Mouse (Mus musculus) hindbrain, embryonic 11.5 days (tissue): ENCODE measurements around the gene Hs3st3b1. TPM values are rescaled to one million over a fixed set of nuclear protein-coding genes. Genes with fewer than 3 reads are reported as not detected.

Experiments used
- ATAC-seq: fragments of 200-750 bp; cut with Nextera tagmentation; 2 replicates; pipeline ENCODE4 v1.8.0; 2017; ENCODE audit warnings: mild to moderate bottlenecking, moderate TSS enrichment, moderate library complexity; ENCODE audit not compliant: low FRiP score
- DNase-seq: peaks from one replicate; pipeline ENCODE4 v3.0.0-alpha.2; 2015; ENCODE audit warnings: low spot score
- H3K27ac ChIP-seq: fragments of 300-500 bp; sonication (generic); 2 replicates; pipeline ENCODE4 v1.5.1; 2014; ENCODE audit warnings: mild to moderate bottlenecking, low read depth, low read length
- H3K27me3 ChIP-seq: fragments of 300-500 bp; sonication (generic); 2 replicates; pipeline ENCODE4 v1.6.1; 2014; ENCODE audit warnings: mild to moderate bottlenecking, low read length, moderate library complexity, mixed read lengths; ENCODE audit not compliant: control insufficient read depth, insufficient read depth
- H3K36me3 ChIP-seq: fragments of 300-500 bp; sonication (generic); 2 replicates; pipeline ENCODE4 v1.6.1; 2014; ENCODE audit warnings: mild to moderate bottlenecking, low read length, moderate library complexity, mixed read lengths; ENCODE audit not compliant: control insufficient read depth, insufficient read depth
- H3K4me1 ChIP-seq: fragments of 300-500 bp; sonication (generic); replicated peaks from 2 replicates; pipeline ENCODE4 v1.6.1; 2014; ENCODE audit warnings: low read length, mixed read lengths; ENCODE audit not compliant: control insufficient read depth, insufficient read depth
- H3K4me2 ChIP-seq: fragments of 300-500 bp; sonication (generic); replicated peaks from 2 replicates; pipeline ENCODE4 v1.6.1; 2014; ENCODE audit warnings: mild to moderate bottlenecking, low read depth, low read length
- H3K4me3 ChIP-seq: fragments of 300-500 bp; sonication (generic); 2 replicates; pipeline ENCODE4 v1.5.1; 2014; ENCODE audit warnings: low read depth, low read length
- H3K9ac ChIP-seq: fragments of 300-500 bp; sonication (generic); 2 replicates; pipeline ENCODE4 v1.6.1; 2014; ENCODE audit warnings: low read depth, low read length
- H3K9me3 ChIP-seq: fragments of 300-500 bp; sonication (generic); 2 replicates; pipeline ENCODE4 v1.6.1; 2016; ENCODE audit warnings: low read length; ENCODE audit not compliant: control insufficient read depth
- WGBS: fragments of 180-500 bp; shearing (Covaris S2); extraction: QIAGEN DNeasy Blood & Tissue Kit; methylation state at CpG from one replicate; pipeline ENCODE4 v1.1.7; 2014; 5-methylcytosine and 5-hydroxymethylcytosine counted together
- polyA plus RNA-seq: library from polyadenylated mRNA; unstranded; fragments of >200 nt; fragmentation: Nextera tagmentation; extraction: Ambion mirVana; gene quantifications from 2 replicates; pipeline ENCODE4 v1.2.1, GENCODE M21; 2014

Gene Hs3st3b1
- polyA plus RNA-seq, 1 experiment from 2014 or later, result 8.9 TPM

DNA sequence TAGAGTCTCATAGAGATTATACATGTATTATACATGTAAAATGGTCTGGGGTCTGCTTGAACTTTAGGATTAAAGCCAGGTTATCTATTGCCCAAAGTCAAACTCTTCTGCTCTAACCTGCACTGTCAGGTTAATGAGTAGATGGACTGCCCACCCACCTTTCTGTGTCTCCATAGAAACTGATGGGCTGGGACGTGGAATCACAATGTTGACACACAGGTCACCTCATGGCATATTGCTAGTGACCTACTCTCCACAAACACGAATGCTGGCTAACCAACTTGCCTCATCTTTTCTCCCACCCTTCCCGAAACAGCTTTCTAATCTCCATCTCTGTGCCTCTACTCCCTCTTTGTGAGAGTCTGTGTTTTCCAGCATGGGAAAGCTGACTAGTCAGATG, 38.7 kb downstream of the Hs3st3b1 start:
- no peak overlapping the region for H3K4me2 ChIP-seq
- H3K27me3 ChIP-seq, result no peaks in the 10 kb centered on the region
- WGBS, result 69% methylated on average over 3 of the region's 3 CpGs
- H3K4me3 ChIP-seq, result no peak overlapping the region
- H3K4me1 ChIP-seq, result no peaks in the 10 kb centered on the region
- no peak overlapping the region for H3K9ac ChIP-seq
- no peaks in the 10 kb centered on the region for H3K36me3 ChIP-seq
- no peaks in the 10 kb centered on the region for H3K9me3 ChIP-seq
- H3K27ac ChIP-seq, result no peak overlapping the region
- no peak for DNase-seq
- no peak for ATAC-seq

DNA sequence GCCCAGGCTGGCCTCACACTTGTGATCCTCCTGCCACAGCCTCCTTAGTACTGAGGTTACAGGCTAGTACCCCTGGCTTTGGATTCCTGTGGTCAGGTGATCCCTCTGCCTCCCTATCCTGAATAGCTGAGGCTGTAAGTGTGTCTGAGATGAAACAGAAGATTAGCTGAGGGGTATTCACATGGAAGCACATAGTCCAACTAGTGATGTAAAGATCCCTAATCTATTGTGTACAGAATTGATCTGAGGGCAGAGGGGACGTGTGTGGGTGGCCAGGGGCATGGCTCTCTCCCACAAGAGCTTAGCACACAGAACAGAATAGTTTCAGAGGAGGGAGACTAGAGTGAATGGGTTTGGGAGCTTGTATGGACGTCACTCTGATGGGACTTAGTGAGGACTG, 41.8 kb downstream of the Hs3st3b1 start:
- 68% methylated on average over 2 of the region's 2 CpGs for WGBS
- no peak for ATAC-seq
- Histone ChIP-seq H3K9ac (no peak overlapping the region), H3K36me3 (no peaks in the 10 kb centered on the region), H3K4me1 (no peaks in the 10 kb centered on the region), H3K4me2 (no peak overlapping the region), H3K27ac (no peak overlapping the region), H3K27me3 (no peaks in the 10 kb centered on the region), H3K9me3 (no peaks in the 10 kb centered on the region), H3K4me3 (no peak overlapping the region)
- DNase-seq, result no peak

DNA sequence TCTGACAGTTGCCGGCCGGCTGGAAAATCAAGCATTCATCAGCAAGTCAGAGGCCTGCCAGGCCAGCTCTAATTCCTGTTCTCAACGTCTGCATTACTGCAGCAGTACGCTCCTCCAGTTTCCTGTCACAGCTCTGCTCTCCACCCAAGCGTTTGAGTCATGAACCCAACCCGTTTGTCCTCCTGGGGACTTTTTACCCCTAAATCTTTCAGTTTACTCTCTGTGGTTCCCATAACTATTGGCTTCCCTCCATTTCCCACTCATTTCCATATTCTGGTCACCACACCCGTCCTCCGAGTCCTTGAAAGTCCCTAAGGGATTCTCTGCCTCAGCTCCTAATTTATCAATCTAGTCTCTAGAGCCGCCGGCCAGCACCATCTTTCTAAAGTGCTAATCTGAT, 42.8 kb downstream of the Hs3st3b1 start:
- Histone ChIP-seq H3K27me3 (no peaks in the 10 kb centered on the region), H3K4me3 (no peak overlapping the region), H3K4me1 (no peaks in the 10 kb centered on the region), H3K9ac (no peak overlapping the region), H3K4me2 (no peak overlapping the region), H3K9me3 (no peaks in the 10 kb centered on the region), H3K27ac (no peak overlapping the region), H3K36me3 (no peaks in the 10 kb centered on the region)
- ATAC-seq, result no peak
- DNase-seq, result no peak
- WGBS, result 66% methylated on average over 10 of the region's 10 CpGs

DNA sequence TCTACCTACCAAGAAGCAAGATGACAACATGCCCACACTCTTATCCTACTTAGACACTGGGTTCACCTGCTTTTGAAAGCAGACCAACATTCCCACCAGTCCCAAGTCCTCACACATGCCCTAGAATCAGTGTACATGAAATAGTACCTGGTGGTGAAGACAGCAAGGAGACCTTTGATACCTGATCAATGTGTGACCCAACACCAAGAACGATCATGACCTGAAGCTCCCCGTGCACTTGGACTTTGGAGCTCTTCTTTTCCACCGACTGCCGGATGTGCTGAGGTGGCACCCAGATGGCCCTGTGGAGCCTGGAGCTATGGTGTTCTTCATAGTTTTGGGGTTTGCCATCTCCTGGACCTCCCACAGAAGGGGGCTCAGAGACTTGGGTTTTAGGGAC, 43.5 kb downstream of the Hs3st3b1 start:
- Histone ChIP-seq H3K27me3 (no peaks in the 10 kb centered on the region), H3K4me2 (no peak overlapping the region), H3K4me1 (no peaks in the 10 kb centered on the region), H3K36me3 (no peaks in the 10 kb centered on the region), H3K9me3 (no peaks in the 10 kb centered on the region), H3K4me3 (no peak overlapping the region), H3K27ac (no peak overlapping the region), H3K9ac (no peak overlapping the region)
- ATAC-seq, result no peak
- no peak for DNase-seq
- WGBS, result 98% methylated on average over 4 of the region's 4 CpGs

DNA sequence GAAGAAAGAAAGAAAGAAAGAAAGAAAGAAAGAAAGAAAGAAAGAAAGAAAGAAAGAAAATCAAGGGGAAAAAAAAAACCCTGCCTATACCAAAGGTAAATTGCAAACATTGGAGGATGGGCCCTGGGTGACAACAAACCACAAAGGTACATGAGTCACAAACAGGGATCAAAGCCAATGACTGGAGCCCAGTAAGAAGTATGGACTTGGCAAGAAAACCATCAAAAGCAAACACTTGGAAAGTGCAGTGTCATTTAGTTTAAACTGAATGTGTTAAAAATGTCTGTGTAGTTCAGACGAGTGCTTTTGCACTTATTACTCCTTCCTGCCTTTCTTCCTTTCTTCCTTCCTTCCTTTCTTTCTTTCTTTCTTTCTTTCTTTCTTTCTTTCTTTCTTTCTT, 59.3 kb downstream of the Hs3st3b1 start:
- Histone ChIP-seq H3K4me1 (no peaks in the 10 kb centered on the region), H3K9ac (no peak overlapping the region), H3K9me3 (no peaks in the 10 kb centered on the region), H3K4me2 (no peak overlapping the region), H3K4me3 (no peak overlapping the region), H3K27me3 (no peaks in the 10 kb centered on the region), H3K36me3 (no peaks in the 10 kb centered on the region), H3K27ac (no peak overlapping the region)
- ATAC-seq (no peak), DNase-seq (no peak)
- WGBS, result 63% methylated on average over 1 of the region's 1 CpGs

DNA sequence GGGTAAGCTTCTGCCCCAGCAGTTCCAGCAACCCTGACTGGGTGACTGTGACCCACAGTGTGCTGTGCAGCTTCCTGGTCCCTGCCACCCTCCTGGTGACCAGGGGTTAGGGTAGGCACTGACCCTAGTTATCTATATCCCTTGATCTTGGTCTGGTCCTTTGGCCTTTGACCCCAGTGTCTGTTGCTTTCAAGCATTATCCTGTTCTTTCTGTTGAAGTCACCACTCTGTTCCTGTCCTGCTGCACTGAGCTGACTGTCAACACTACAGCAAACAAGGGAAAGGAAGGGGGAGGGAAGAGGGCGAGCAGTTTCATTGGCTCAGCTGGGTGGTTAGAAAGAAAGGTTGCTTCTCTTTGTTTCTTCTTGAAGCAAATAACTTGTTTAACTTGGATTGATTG, 60.1 kb downstream of the Hs3st3b1 start:
- Histone ChIP-seq H3K4me3 (no peak overlapping the region), H3K9me3 (no peaks in the 10 kb centered on the region), H3K27me3 (no peaks in the 10 kb centered on the region), H3K4me2 (no peak overlapping the region), H3K36me3 (no peaks in the 10 kb centered on the region), H3K27ac (no peak overlapping the region), H3K4me1 (no peaks in the 10 kb centered on the region), H3K9ac (no peak overlapping the region)
- DNase-seq (no peak), ATAC-seq (no peak)
- WGBS, result 11% methylated on average over 1 of the region's 1 CpGs

DNA sequence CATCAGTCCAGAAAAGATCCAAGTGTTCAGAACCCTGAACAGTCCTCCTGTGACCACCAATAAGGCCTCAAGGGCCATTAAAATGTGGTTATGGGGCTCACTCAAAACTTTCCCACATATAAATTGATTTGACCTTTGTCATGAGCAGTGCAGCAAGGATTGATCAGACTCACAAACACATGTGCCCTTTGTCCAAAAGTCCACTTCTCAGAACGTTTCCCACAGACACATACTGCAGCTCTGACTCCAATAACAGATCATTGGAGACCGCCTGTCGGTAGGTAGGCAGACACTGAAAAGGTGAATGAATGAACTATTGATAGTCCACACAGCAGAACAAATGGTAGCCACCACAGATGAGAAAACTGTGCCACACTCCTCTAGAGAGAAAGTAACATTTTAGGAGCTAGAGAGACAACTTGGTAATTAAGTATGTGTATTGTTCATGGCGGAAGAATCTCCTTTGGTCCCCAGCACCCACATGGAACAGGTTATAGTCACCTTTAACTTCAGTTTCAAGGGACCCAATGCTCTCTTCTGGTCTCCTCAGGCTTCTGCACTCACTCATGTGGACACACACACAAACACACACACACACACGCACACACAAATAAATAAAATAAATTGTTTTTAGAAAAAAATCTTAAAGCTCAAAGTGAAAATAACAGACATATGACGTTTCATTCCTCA, 70.9 kb downstream of the Hs3st3b1 start:
- ATAC-seq (no peak), DNase-seq (no peak)
- no peaks in the 10 kb centered on the region for H3K9me3 ChIP-seq
- H3K4me2 ChIP-seq, result no peak overlapping the region
- no peaks in the 10 kb centered on the region for H3K27me3 ChIP-seq
- 81% methylated on average over 6 of the region's 6 CpGs for WGBS
- no peak overlapping the region for H3K27ac ChIP-seq
- H3K9ac ChIP-seq, result no peak overlapping the region
- H3K4me3 ChIP-seq, result no peak overlapping the region
- H3K36me3 ChIP-seq, result no peaks in the 10 kb centered on the region
- H3K4me1 ChIP-seq, result no peaks in the 10 kb centered on the region

DNA sequence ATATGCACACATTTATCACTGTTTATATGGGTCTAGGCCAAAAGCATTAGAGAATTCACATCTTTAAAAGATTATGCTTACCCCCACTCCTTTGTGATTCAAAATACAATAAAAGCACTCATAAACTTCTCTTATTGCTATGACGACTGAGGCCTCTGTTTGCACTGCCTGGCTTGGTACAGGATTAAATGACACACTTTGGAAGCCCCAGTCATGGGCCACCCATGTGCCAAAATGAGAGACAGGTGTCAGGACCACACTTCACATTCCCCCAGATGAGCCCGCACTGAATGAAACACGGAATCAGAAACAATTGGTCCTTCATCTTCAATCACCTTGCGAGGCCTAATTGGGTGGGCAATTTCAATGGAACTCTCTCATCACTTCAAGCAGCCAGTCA, 71.8 kb downstream of the Hs3st3b1 start:
- Histone ChIP-seq H3K4me2 (no peak overlapping the region), H3K36me3 (no peaks in the 10 kb centered on the region), H3K4me1 (no peaks in the 10 kb centered on the region)

DNA sequence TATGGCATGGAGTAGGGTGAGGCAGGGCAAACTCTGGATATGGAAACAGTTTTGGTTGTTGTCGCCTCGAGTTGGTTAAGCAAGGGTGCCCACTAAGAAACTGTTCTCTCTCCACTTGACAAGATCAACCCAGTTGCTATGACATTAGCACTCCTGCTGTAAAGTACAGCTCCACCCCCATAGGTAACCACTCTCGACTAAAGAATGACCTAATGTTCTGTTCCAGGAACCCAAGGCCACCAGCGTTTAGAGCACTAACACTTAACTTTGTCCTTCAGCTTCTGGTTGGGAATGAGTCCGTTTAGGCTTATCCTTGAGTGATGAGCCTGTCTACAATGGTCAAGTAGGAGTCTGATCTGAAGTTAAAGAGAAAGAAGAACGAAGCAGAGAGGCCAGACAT, 76.7 kb downstream of the Hs3st3b1 start:
- no peak overlapping the region for H3K27ac ChIP-seq
- ATAC-seq (no peak), DNase-seq (no peak)
- no peaks in the 10 kb centered on the region for H3K27me3 ChIP-seq
- H3K4me1 ChIP-seq, result no peaks in the 10 kb centered on the region
- WGBS, result no CpG with 5 or more reads among the region's 6 CpGs
- no peaks in the 10 kb centered on the region for H3K9me3 ChIP-seq
- H3K4me3 ChIP-seq, result no peak overlapping the region
- no peaks in the 10 kb centered on the region for H3K36me3 ChIP-seq
- no peak overlapping the region for H3K4me2 ChIP-seq
- H3K9ac ChIP-seq, result no peak overlapping the region

More for the DNA sequence above, 71.8 kb downstream of the Hs3st3b1 start:
- H3K27ac ChIP-seq, result no peak overlapping the region
- no peak overlapping the region for H3K9ac ChIP-seq
- DNase-seq, result no peak
- no peaks in the 10 kb centered on the region for H3K27me3 ChIP-seq
- 80% methylated on average over 4 of the region's 4 CpGs for whole genome bisulfite sequencing
- H3K4me3 ChIP-seq, result no peak overlapping the region
- ATAC-seq, result no peak
- no peaks in the 10 kb centered on the region for H3K9me3 ChIP-seq
